Mouse (Mus musculus) heart, embryonic 14.5 days (tissue): ENCODE measurements around the gene Ltb. TPM values are rescaled to one million over a fixed set of nuclear protein-coding genes. Genes with fewer than 3 reads are reported as not detected.

Source experiments
- ATAC-seq: fragments of 200-750 bp; cut with Nextera tagmentation; 2 replicates; pipeline ENCODE4 v1.8.0; 2017; ENCODE audit warnings: low read depth, moderate TSS enrichment; ENCODE audit not compliant: insufficient number of reproducible peaks, insufficient read depth, low FRiP score
- H3K27ac ChIP-seq, 2 experiments: fragments of 200-500 bp in 1 of 2; fragments of 300-500 bp in 1 of 2; sonication (generic) in 1 of 2; replicated peaks in 1 of 2; 2 replicates each; pipeline ENCODE4 v1.5.1; 2012 to 2014; ENCODE audit warnings: low read depth in 2 of 2, low read length in 2 of 2, control low read depth in 1 of 2, mild to moderate bottlenecking in 1 of 2, mixed read lengths in 1 of 2; ENCODE audit not compliant: control insufficient read depth in 1 of 2, insufficient read depth in 1 of 2
- H3K27me3 ChIP-seq: fragments of 300-500 bp; sonication (generic); 2 replicates; pipeline ENCODE4 v1.6.1; 2014; ENCODE audit warnings: mild to moderate bottlenecking, low read length, control low read depth; ENCODE audit not compliant: control insufficient read depth, insufficient read depth
- H3K36me3 ChIP-seq: fragments of 300-500 bp; sonication (generic); 2 replicates; pipeline ENCODE4 v1.6.1; 2014; ENCODE audit warnings: mild to moderate bottlenecking, control low read depth, low read length, mixed read lengths; ENCODE audit not compliant: control insufficient read depth, insufficient read depth
- H3K4me1 ChIP-seq, 2 experiments: fragments of 200-500 bp in 1 of 2; fragments of 300-500 bp in 1 of 2; sonication (generic) in 1 of 2; 2 replicates each; pipeline ENCODE4 v1.6.1; 2012 to 2014; ENCODE audit warnings: low read length in 2 of 2, control low read depth in 1 of 2, mixed read lengths in 1 of 2; ENCODE audit not compliant: control insufficient read depth in 2 of 2, insufficient read depth in 2 of 2
- H3K4me2 ChIP-seq: fragments of 300-500 bp; sonication (generic); 2 replicates; pipeline ENCODE4 v1.6.1; 2014; ENCODE audit warnings: mild to moderate bottlenecking, low read length
- H3K4me3 ChIP-seq, 2 experiments: fragments of 200-500 bp in 1 of 2; fragments of 300-500 bp in 1 of 2; sonication (generic) in 1 of 2; 2 replicates each; pipeline ENCODE4 v1.5.1; 2012 to 2014; ENCODE audit warnings: low read length in 2 of 2, mild to moderate bottlenecking in 2 of 2, control low read depth in 1 of 2, low read depth in 1 of 2, moderate library complexity in 1 of 2; ENCODE audit not compliant: control insufficient read depth in 1 of 2, insufficient read depth in 1 of 2
- H3K9ac ChIP-seq: fragments of 300-500 bp; sonication (generic); 2 replicates; pipeline ENCODE4 v1.6.1; 2014; ENCODE audit warnings: mild to moderate bottlenecking, low read length
- H3K9me3 ChIP-seq: fragments of 300-500 bp; sonication (generic); 2 replicates; pipeline ENCODE4 v1.6.1; 2016; ENCODE audit warnings: low read length, control low read depth; ENCODE audit not compliant: control insufficient read depth
- WGBS: fragments of 180-500 bp; shearing (Covaris S2); extraction: QIAGEN DNeasy Blood & Tissue Kit; methylation state at CpG from one replicate; pipeline ENCODE4 v1.1.7; 2014; 5-methylcytosine and 5-hydroxymethylcytosine counted together
- polyA plus RNA-seq: library from polyadenylated mRNA; unstranded; fragments of >200 nt; fragmentation: Nextera tagmentation; extraction: Ambion mirVana; gene quantifications from 2 replicates; pipeline ENCODE4 v1.2.1, GENCODE M21; 2014

Gene Ltb
- polyA plus RNA-seq, 1 experiment from 2014 or later = 0.61 TPM

- Histone ChIP-seq H3K4me2 (no peak overlapping the region), H3K4me1 (peaks cover 0 to 3% of the 10 kb centered on the region in 2 experiments; a peak in 2 of 4 replicates), H3K27me3 (peaks cover 9% of the 10 kb centered on the region), H3K9ac (no peak overlapping the region), H3K36me3 (no peaks in the 10 kb centered on the region), H3K9me3 (no peaks in the 10 kb centered on the region), H3K27ac (no peak overlapping the region), H3K4me3 (no peak overlapping the region)
- 41% methylated on average over 1 of the region's 1 CpGs for WGBS
- no peak for ATAC-seq
Measured at GRCm38 (mm10) chr17:35189186-35189585, 5.1 kb upstream of the Ltb start.

DNA sequence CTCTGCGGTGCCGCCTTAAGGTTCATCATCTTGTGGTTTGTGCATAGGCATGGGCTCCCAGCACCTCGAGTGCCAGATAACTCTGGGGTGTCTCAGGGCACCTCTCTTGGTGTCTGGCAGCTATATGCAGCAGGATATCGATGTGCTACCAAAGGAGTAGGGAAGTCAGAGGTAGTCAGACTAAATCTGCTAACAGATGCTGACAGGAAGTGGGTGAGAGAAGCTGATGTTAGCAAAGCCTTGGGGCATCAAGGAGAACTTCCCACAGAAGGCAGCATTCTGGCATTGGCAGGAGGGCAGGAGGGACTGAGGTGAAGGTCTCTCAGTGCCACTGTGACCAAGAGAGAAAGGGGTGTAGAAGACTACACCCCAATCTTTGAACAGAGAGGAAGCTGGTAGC lies 4.1 kb upstream of the Ltb start:
- no peak for ATAC-seq
- Histone ChIP-seq H3K27ac (no peak overlapping the region), H3K9me3 (no peaks in the 10 kb centered on the region), H3K4me2 (no peak overlapping the region), H3K4me1 (peaks cover 0 to 3% of the 10 kb centered on the region in 2 experiments; a peak in 2 of 4 replicates), H3K36me3 (no peaks in the 10 kb centered on the region), H3K4me3 (no peak overlapping the region), H3K9ac (no peak overlapping the region), H3K27me3 (peaks cover 18% of the 10 kb centered on the region)
- WGBS = 60% methylated on average over 4 of the region's 4 CpGs

- Histone ChIP-seq H3K4me3 (no peak overlapping the region), H3K4me1 (peaks cover 5 to 11% of the 10 kb centered on the region in 2 experiments; a peak in 3 of 4 replicates), H3K27me3 (peaks cover 34% of the 10 kb centered on the region), H3K27ac (no peak overlapping the region), H3K9ac (no peak overlapping the region), H3K9me3 (no peaks in the 10 kb centered on the region), H3K36me3 (no peaks in the 10 kb centered on the region), H3K4me2 (no peak overlapping the region)
- no peak for ATAC-seq
- WGBS = 57% methylated on average over 2 of the region's 2 CpGs
Measured at GRCm38 (mm10) chr17:35191723-35192122, 2.5 kb upstream of the Ltb start.

GRCm38 (mm10) chr17:35192924-35193323 lies 1.3 kb upstream of the Ltb start:
- 75% methylated on average over 5 of the region's 5 CpGs for WGBS
- no peaks in the 10 kb centered on the region for H3K9me3 ChIP-seq
- ATAC-seq = no peak

DNA sequence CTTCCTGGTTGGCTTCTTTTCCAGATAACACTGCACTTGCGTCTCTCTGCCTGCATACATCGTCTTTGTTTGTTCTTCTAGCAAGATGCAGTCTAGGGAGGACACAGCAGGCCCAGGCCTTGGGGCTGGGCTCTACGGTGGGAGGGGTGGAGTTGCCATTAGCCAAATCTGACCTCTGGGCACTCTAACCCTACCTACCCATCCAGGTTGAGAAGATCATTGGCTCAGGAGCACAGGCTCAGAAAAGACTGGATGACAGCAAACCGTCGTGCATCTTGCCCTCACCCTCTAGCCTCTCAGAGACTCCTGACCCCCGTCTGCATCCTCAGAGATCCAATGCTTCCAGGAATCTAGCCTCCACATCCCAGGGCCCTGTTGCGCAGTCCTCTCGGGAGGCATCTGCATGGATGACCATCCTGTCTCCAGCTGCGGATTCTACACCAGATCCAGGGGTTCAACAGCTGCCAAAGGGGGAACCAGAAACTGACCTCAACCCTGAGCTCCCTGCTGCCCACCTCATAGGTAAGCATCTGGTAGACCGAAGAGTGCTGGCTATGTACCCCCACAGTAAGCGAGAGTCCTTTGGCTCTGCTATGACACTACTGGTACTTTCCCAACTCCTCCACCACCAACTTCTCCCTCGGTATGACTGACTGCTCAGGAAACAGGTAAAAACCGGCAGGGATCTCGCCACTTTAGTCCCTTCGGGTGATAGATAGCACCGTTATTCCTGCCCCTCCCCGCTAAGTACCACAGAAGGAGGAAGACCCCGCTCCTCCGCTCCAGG lies 798 bp downstream of the Ltb start:
- Histone ChIP-seq H3K36me3 (no peaks in the 10 kb centered on the region), H3K9ac (peak overlapping the region; percentile 65), H3K4me2 (peak overlapping the region; percentile 84), H3K27ac (no peak overlapping the region), H3K4me1 (peaks cover 5 to 11% of the 10 kb centered on the region in 2 experiments; a peak in 3 of 4 replicates), H3K9me3 (no peaks in the 10 kb centered on the region), H3K27me3 (peaks cover 57% of the 10 kb centered on the region), H3K4me3 (peak overlapping the region; percentile 35 to 45)
- ATAC-seq = no peak
- WGBS = 28% methylated on average over 19 of the region's 19 CpGs

More at GRCm38 (mm10) chr17:35192924-35193323, 1.3 kb upstream of the Ltb start:
- Histone ChIP-seq H3K9ac (no peak overlapping the region), H3K4me1 (peaks cover 5 to 11% of the 10 kb centered on the region in 2 experiments; a peak in 3 of 4 replicates), H3K27ac (no peak overlapping the region), H3K4me2 (no peak overlapping the region), H3K27me3 (peaks cover 39% of the 10 kb centered on the region), H3K36me3 (no peaks in the 10 kb centered on the region), H3K4me3 (no peak overlapping the region)

GRCm38 (mm10) chr17:35195631-35196320 lies 1.5 kb downstream of the Ltb start:
- Histone ChIP-seq H3K27me3 (peaks cover 64% of the 10 kb centered on the region), H3K27ac (no peak overlapping the region), H3K9me3 (no peaks in the 10 kb centered on the region)

GRCm38 (mm10) chr17:35196321-35196641 lies 2.0 kb downstream of the Ltb start:
- peaks cover 5 to 11% of the 10 kb centered on the region in 2 experiments; a peak in 3 of 4 replicates for H3K4me1 ChIP-seq
- no peak overlapping the region for H3K27ac ChIP-seq
- peak overlapping the region; percentile 35 to 45 for H3K4me3 ChIP-seq
- no peak for ATAC-seq
- peak overlapping the region; percentile 65; the same call in 1 of the 2 replicates for H3K9ac ChIP-seq
- H3K36me3 ChIP-seq = no peaks in the 10 kb centered on the region
- H3K27me3 ChIP-seq = peaks cover 69% of the 10 kb centered on the region
- peak overlapping the region; percentile 84 for H3K4me2 ChIP-seq
- H3K9me3 ChIP-seq = no peaks in the 10 kb centered on the region
- 22% methylated on average over 9 of the region's 9 CpGs for WGBS

More at GRCm38 (mm10) chr17:35195631-35196320, 1.5 kb downstream of the Ltb start:
- peak overlapping the region; percentile 35 to 45 for H3K4me3 ChIP-seq
- WGBS = 2% methylated on average over 66 of the region's 66 CpGs
- H3K4me2 ChIP-seq = peak overlapping the region; percentile 84
- peak overlapping the region; percentile 65 for H3K9ac ChIP-seq
- peak; percentile 41; the same call in 1 of the 2 replicates for ATAC-seq
- H3K36me3 ChIP-seq = no peaks in the 10 kb centered on the region
- H3K4me1 ChIP-seq = peaks cover 5 to 11% of the 10 kb centered on the region in 2 experiments; a peak in 3 of 4 replicates
